Mouse (Mus musculus) forebrain, embryonic 10.5 days (tissue): ENCODE measurements around the gene Zfp820. TPM values are rescaled to one million over a fixed set of nuclear protein-coding genes. Genes with fewer than 3 reads are reported as not detected.
A peak's percentile ranks its signal among the peaks of the same experiment; 100 is the strongest.
"Not testable (repeated sequence)": the region's sequence is repeated elsewhere in the genome, so short reads cannot be mapped to it uniquely, and the experiment has no call there.

Source experiments
- DNase-seq: peaks from one replicate; pipeline ENCODE4 v3.0.0-alpha.2; 2017; ENCODE audit warnings: low spot score; ENCODE audit errors: extremely low spot score
- H3K27ac ChIP-seq: fragments of 300-500 bp; sonication (generic); 2 replicates; pipeline ENCODE4 v1.5.1; 2016; ENCODE audit warnings: mild to moderate bottlenecking
- H3K27me3 ChIP-seq: fragments of 300-500 bp; sonication (generic); 2 replicates; pipeline ENCODE4 v1.6.1; 2016; ENCODE audit warnings: mild to moderate bottlenecking; ENCODE audit not compliant: poor library complexity, severe bottlenecking
- H3K36me3 ChIP-seq: fragments of 300-500 bp; sonication (generic); replicated peaks from 2 replicates; pipeline ENCODE4 v1.6.1; 2016; ENCODE audit warnings: mild to moderate bottlenecking, moderate library complexity
- H3K4me1 ChIP-seq: fragments of 300-500 bp; sonication (generic); 2 replicates; pipeline ENCODE4 v1.6.1; 2016
- H3K4me3 ChIP-seq: fragments of 300-500 bp; sonication (generic); 2 replicates; pipeline ENCODE4 v1.5.1; 2016; ENCODE audit warnings: mild to moderate bottlenecking, moderate library complexity
- H3K9me3 ChIP-seq: fragments of 300-500 bp; sonication (generic); 2 replicates; pipeline ENCODE4 v1.6.1; 2016; ENCODE audit warnings: mild to moderate bottlenecking, moderate library complexity
- WGBS: fragments of 180-500 bp; shearing (Covaris S2); methylation state at CpG from one replicate; pipeline ENCODE4 v1.1.7; 2016; 5-methylcytosine and 5-hydroxymethylcytosine counted together
- polyA plus RNA-seq: library from polyadenylated mRNA; unstranded; fragments of >200 nt; fragmentation: Nextera tagmentation; extraction: Ambion mirVana; gene quantifications from 2 replicates; pipeline ENCODE4 v1.2.1, GENCODE M21; 2016

The Zfp820 gene
- polyA plus RNA-seq, result 6.9 and 7.5 TPM in 2 replicates

DNA sequence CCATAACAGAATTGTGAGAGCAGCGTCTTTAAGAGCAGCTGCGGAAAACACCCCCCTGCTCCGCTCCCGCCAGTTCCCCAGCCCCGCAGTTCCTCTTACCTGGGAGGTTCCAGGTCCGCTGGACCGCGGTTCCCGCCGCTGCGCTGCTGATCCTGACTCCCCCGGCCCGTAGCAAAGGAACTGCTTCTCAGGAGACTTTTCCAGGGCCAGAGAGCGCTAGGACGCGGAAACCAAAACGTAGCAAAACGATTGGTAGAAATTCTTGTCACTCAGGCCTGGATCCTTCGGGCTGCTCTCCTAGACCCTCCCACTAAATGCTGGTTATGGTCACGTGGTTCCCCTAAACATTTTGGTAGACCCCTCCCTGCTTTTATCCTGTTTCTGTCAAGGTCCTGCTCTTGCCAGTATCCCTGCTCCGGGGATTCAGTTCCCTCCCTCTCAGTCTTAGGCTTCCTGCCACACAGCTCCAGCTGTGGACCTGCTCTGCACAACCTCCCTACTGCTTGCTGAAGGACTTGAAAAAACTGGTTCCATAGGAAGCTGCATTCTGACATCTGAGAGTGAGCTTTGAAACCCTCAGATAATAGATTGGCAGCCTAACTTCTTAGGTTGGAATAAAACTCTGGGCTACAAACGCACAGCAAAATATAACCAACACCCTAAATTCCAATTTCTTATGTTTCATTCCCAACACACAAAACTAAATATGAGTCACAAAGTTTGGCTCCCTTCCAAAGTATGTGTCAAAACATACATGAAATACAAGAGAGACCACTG is at the start of gene Zfp820:
Zfp820 (minus strand) TSS at position 228 of the 777 bp plus-strand sequence.
- Histone ChIP-seq H3K9me3 (no peaks in the 10 kb centered on the region), H3K27ac (peak within 1 kb of the TSS; percentile 88)

DNA sequence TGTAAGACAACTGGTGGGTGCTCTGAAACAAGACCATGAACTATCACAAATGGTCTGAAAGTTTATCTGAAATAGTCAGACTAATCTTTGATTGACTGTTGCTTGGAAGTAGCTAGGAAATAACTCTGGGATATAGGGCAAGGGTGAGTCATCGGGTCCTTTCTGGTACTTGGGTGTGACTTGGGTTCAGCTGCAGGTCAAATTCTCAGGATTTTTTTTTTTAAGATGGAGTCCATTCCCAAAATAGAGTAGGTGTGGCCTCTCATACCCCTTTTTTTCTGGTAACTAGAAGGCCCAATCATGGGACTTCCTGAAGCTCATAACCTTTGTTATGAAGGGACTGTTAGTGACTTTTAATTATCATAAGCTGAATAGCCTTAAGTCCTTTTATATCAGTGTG is 25.7 kb upstream of the Zfp820 start:
- Histone ChIP-seq H3K4me3 (no peak overlapping the region), H3K36me3 (no peaks in the 10 kb centered on the region), H3K27me3 (no peaks in the 10 kb centered on the region), H3K4me1 (no peaks in the 10 kb centered on the region), H3K9me3 (peaks cover 19% of the 10 kb centered on the region; the same call in 1 of the 2 replicates), H3K27ac (no peak overlapping the region)
- DNase-seq, result no peak
- 86% methylated on average over 1 of the region's 1 CpGs for WGBS

More for the DNA sequence above, at the start of gene Zfp820:
- Histone ChIP-seq H3K4me1 (peaks cover 11% of the 10 kb centered on the region), H3K4me3 (peak within 1 kb of the TSS; percentile 69), H3K27me3 (no peaks in the 10 kb centered on the region), H3K36me3 (no peaks in the 10 kb centered on the region)
- 4% methylated on average over 22 of the region's 22 CpGs for WGBS
- DNase-seq, result peak; percentile 83

DNA sequence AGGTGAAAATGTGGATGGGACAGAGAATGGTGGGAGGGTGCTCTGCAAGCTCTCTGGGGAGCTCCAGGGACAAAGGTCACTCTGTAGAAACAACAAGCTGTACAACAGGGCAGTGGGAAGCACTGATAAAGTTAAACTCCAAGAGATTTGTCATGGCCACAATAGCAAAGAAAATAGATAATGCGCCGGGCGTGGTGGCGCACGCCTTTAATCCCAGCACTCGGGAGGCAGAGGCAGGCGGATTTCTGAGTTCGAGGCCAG is 680 bp upstream of the Zfp820 start:
- H3K4me1 ChIP-seq, result peaks cover 11% of the 10 kb centered on the region
- not testable (repeated sequence) for H3K27ac ChIP-seq, DNase-seq, H3K9me3 ChIP-seq, H3K36me3 ChIP-seq, H3K27me3 ChIP-seq, H3K4me3 ChIP-seq
- 94% methylated on average over 8 of the region's 8 CpGs for WGBS

DNA sequence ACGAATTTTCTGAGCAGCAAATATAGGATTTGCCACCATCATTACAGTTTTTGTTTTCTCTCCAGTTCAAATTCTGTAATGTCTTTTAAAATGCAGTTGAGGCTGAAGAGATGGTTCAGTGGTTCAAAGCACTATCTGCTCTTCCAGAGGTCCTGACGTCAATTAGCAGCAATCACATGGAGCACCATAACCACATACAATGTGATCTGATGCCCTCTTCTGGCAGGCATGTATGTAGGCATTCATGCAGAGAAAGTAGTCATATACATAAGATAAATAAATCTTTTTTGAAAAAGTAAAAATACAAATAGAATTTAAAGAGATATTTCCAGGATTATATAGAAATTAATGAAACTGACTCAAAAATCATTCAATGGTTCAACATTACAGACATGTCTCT is 7.1 kb downstream of the Zfp820 start:
- Histone ChIP-seq H3K9me3 (no peaks in the 10 kb centered on the region), H3K27ac (no peak overlapping the region), H3K27me3 (no peaks in the 10 kb centered on the region), H3K4me1 (no peaks in the 10 kb centered on the region), H3K36me3 (peaks cover 15% of the 10 kb centered on the region), H3K4me3 (no peak overlapping the region)
- no peak for DNase-seq
- WGBS, result 69% methylated on average over 2 of the region's 2 CpGs

DNA sequence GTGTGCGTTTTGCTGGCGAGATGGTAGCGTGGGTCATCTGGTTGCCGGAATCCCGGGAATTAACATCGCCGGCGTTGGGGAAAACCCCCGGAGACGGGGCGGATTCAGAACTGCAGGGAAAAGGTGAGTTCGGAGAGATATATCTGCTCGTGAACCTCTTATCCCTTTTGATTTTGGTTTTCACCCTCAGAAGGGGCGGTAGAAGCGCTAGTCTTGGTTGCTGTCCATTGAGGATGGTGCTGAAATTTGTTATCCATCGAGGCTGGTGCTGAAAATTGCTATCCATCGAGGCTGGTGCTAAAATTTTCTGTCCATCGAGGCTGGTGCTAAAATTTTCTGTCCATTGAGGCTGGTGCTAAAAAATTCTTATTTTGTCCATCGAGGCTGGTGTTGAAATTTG is 44.2 kb downstream of the Zfp820 start:
- H3K4me3 ChIP-seq, H3K36me3 ChIP-seq, H3K27ac ChIP-seq, H3K27me3 ChIP-seq, H3K4me1 ChIP-seq, DNase-seq: not testable (repeated sequence)
- WGBS, result 49% methylated on average over 19 of the region's 19 CpGs
- peaks cover 20% of the 10 kb centered on the region; the same call in 1 of the 2 replicates for H3K9me3 ChIP-seq

DNA sequence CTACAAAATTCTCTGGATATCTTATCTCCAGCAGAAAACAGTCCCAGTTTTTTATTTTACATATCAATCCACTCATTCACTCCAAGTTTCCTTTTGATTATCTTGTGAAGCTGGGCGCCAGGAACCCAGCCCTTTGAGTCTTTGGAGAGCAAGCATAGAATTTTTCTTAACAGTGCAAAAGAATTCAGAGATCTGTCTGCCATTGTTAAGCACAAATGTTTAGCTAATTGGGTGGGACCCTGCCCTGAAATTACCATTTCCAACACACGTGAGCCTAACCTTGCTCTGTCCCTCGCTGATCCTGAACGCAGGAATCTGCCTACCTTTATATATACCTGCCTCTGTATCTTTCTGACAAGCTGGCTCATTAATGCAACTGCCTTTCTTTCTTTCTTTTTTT is 53.3 kb downstream of the Zfp820 start:
- Histone ChIP-seq H3K27ac (no peak overlapping the region), H3K36me3 (no peaks in the 10 kb centered on the region), H3K4me3 (no peak overlapping the region), H3K27me3 (no peaks in the 10 kb centered on the region), H3K9me3 (peaks cover 11% of the 10 kb centered on the region; the same call in 1 of the 2 replicates), H3K4me1 (no peaks in the 10 kb centered on the region)
- 84% methylated on average over 4 of the region's 4 CpGs for WGBS
- DNase-seq, result no peak

DNA sequence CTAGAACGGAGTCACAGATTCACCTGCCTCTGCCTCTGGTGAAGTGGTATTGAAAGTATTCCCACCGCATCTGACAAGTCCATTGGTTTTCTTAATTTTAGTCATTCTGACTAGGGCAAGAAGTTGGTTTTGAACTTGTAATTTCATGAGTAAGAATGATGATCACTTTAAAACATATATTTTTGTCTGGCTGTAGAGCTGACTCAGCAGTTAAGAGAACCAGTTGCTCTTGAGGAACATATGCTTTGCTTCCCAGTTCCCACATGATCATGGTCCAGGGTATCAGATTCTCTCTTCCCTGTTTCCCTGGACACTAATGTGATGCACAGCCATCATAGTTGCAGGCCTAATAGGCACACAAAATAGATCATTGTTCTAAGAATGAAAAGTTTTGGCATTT is 75.2 kb downstream of the Zfp820 start:
- no peak overlapping the region for H3K4me3 ChIP-seq
- WGBS, result 92% methylated on average over 2 of the region's 2 CpGs
- H3K27me3 ChIP-seq, result no peaks in the 10 kb centered on the region
- H3K9me3 ChIP-seq, result peaks cover 2% of the 10 kb centered on the region; the same call in 1 of the 2 replicates
- H3K27ac ChIP-seq, result no peak overlapping the region
- no peaks in the 10 kb centered on the region for H3K4me1 ChIP-seq
- no peak for DNase-seq
- no peaks in the 10 kb centered on the region for H3K36me3 ChIP-seq

Other genes starting within 250 kb of the Zfp820 start
- 4.1 and 5.9 TPM in 2 replicates for gene Zfp983, start 195.1 kb downstream of the Zfp820 start, polyA plus RNA-seq
- gene Gm10226, start 153.9 kb downstream of the Zfp820 start, polyA plus RNA-seq, result 7.8 and 9.1 TPM in 2 replicates
- gene Zfp760, start 138.0 kb downstream of the Zfp820 start, polyA plus RNA-seq, result 19.8 and 20.1 TPM in 2 replicates
- 8.1 and 8.3 TPM in 2 replicates for gene Zfp229, start 115.0 kb downstream of the Zfp820 start, polyA plus RNA-seq
- 6.0 and 7.1 TPM in 2 replicates for gene Zfp995, start 64.2 kb upstream of the Zfp820 start, polyA plus RNA-seq
- gene Zfp942, start 116.7 kb upstream of the Zfp820 start, polyA plus RNA-seq, result 22.0 and 23.0 TPM in 2 replicates
- gene Zfp943, start 116.8 kb upstream of the Zfp820 start, polyA plus RNA-seq, result 14.4 and 15.1 TPM in 2 replicates